Mouse (Mus musculus): ENCODE measurements at regions not wholly inside any gene's neighbourhood (a gene's known extent, or its start where the extent isn't known, plus 50 kb on each side); places are given as distances from the start of the nearest gene placed in this dataset.

- no peak for TF ChIP-seq ETS1 (IDR thresholded peaks at IDR 0.05; ENCODE audit: low read depth, low read length)
- no peak for TF ChIP-seq POLR2A (IDR thresholded peaks at IDR 0.05; ENCODE audit: control insufficient read depth in 1 of 2, insufficient read depth in 1 of 2, low read depth in 1 of 2, low read length in 2 of 2, poor library complexity in 1 of 2)
These were observed 484.5 kb downstream of the Bmp2 start for GRCm38 (mm10) chr2:134036359-134036874.

Data from MEL (cell line).